Mouse (Mus musculus): ENCODE results near the gene Sema4d.

The Sema4d gene

GRCm38 (mm10) chr13:51644829-51645789 is 148.4 kb downstream of the Sema4d start, which contains the start of gene Cks2:
Gene Cks2 (plus strand): TSS chr13:51645232.
- peak; percentile 97 to 99 for DNase-seq (ENCODE audit: inconsistent age in 2 of 2, low spot score in 1 of 2)

- DNase-seq (ENCODE audit: inconsistent age in 2 of 2, low spot score in 1 of 2) = peak in 1 of 2 experiments; percentile 54
Measured at GRCm38 (mm10) chr13:51643924-51644828, 149.4 kb downstream of the Sema4d start.

GRCm38 (mm10) chr13:51642171-51642778 is 151.3 kb downstream of the Sema4d start:
- DNase-seq (ENCODE audit: inconsistent age in 2 of 2, low spot score in 1 of 2) = no peak

GRCm38 (mm10) chr13:51641424-51641823 is 152.1 kb downstream of the Sema4d start:
- no peak for DNase-seq (ENCODE audit: inconsistent age in 2 of 2, low spot score in 1 of 2)

GRCm38 (mm10) chr13:51638958-51639357 is 154.6 kb downstream of the Sema4d start:
- no peak for DNase-seq (ENCODE audit: inconsistent age in 2 of 2, low spot score in 1 of 2)

Data from adrenal gland, adult (tissue).